Mouse (Mus musculus): Measurements from ENCODE around the gene Acot4.
A peak's percentile ranks its signal among the peaks of the same experiment; 100 is the strongest.

- TF ChIP-seq CTCF (IDR thresholded peaks at IDR 0.05) = peak; percentile 36
- no peak for TF ChIP-seq EP300 (IDR thresholded peaks at IDR 0.05)
Measured at GRCm38 (mm10) chr12:84053679-84054391, 15.7 kb downstream of the Acot4 start.
